Mouse (Mus musculus): ENCODE measurements around the gene Gm14085. TPM values are rescaled to one million over a fixed set of nuclear protein-coding genes. Genes with fewer than 3 reads are reported as not detected.
A peak's percentile ranks its signal among the peaks of the same experiment; 100 is the strongest.

Gm14085 gene
- total and polyA plus RNA-seq, 3 experiments, result 0.12 to 0.22 TPM; not detected in 1

GRCm38 (mm10) chr2:122533378-122533777, 48.6 kb downstream of the Gm14085 start:
- TF ChIP-seq EP300 (IDR thresholded peaks at IDR 0.05; ENCODE audit: low read depth in 1 of 2, low read length in 2 of 2) (no peak), MAZ (IDR thresholded peaks at IDR 0.05; ENCODE audit: low read depth, low read length) (no peak), ZC3H11A (IDR thresholded peaks at IDR 0.05; ENCODE audit: low read depth, low read length) (no peak), MYC (IDR thresholded peaks at IDR 0.05; ENCODE audit: low read depth, low read length) (no peak), POLR2AphosphoS2 (IDR thresholded peaks at IDR 0.05; ENCODE audit: low read length) (no peak), RCOR1 (IDR thresholded peaks at IDR 0.05; ENCODE audit: low read depth, low read length) (no peak), MYB (IDR thresholded peaks at IDR 0.05; ENCODE audit: low read depth, low read length) (no peak), MEF2A (IDR thresholded peaks at IDR 0.05; ENCODE audit: extremely low read depth, insufficient replicate concordance, low read depth, low read length, poor library complexity, severe bottlenecking) (no peak), CHD2 (IDR thresholded peaks at IDR 0.05; ENCODE audit: low read length) (no peak), KAT2A (conservative IDR thresholded peaks at IDR 0.05; ENCODE audit: low read depth, low read length) (no peak), E2F4 (IDR thresholded peaks at IDR 0.05; ENCODE audit: borderline replicate concordance, low read depth, low read length) (no peak), ETS1 (IDR thresholded peaks at IDR 0.05; ENCODE audit: low read depth, low read length) (no peak), CTCF (IDR thresholded peaks at IDR 0.05 in 2 of 3, conservative IDR thresholded peaks at IDR 0.05 in 1 of 3; ENCODE audit: control insufficient read depth in 1 of 3, insufficient read depth in 1 of 3, low read depth in 2 of 3, low read length in 3 of 3, poor library complexity in 1 of 3, severe bottlenecking in 1 of 3) (no peak), POLR2AphosphoS5 (IDR thresholded peaks at IDR 0.05; ENCODE audit: borderline replicate concordance, low read depth, low read length) (no peak)
- DNase-seq (ENCODE audit: low read depth, low spot score), result peak; percentile 3
- Histone ChIP-seq H3K27me3 (ENCODE audit: control insufficient read depth in 1 of 2, insufficient read depth in 2 of 2, low read length in 2 of 2) (no peaks in the 10 kb centered on the region), H3K4me1 (ENCODE audit: control insufficient read depth in 1 of 2, insufficient read depth in 2 of 2, low read length in 2 of 2) (no peaks in the 10 kb centered on the region), H3K9me3 (replicated peaks; ENCODE audit: insufficient read depth, low read length) (no peaks in the 10 kb centered on the region), H3K36me3 (ENCODE audit: control insufficient read depth in 1 of 2, insufficient read depth in 2 of 2, low read length in 2 of 2) (no peaks in the 10 kb centered on the region), H3K9ac (ENCODE audit: control insufficient read depth, low read depth, low read length, poor library complexity, severe bottlenecking) (no peak overlapping the region), H3K27ac (ENCODE audit: control insufficient read depth, low read depth, low read length) (no peak overlapping the region), H3K79me2 (ENCODE audit: control insufficient read depth, insufficient read depth, low read length, poor library complexity) (no peaks in the 10 kb centered on the region), H3K4me3 (ENCODE audit: control insufficient read depth in 1 of 2, insufficient read depth in 1 of 2, low read depth in 2 of 2, low read length in 2 of 2) (no peak overlapping the region)

GRCm38 (mm10) chr2:122534671-122535070, 49.9 kb downstream of the Gm14085 start:
- Histone ChIP-seq H3K36me3 (ENCODE audit: control insufficient read depth in 1 of 2, insufficient read depth in 2 of 2, low read length in 2 of 2) (no peaks in the 10 kb centered on the region), H3K9ac (ENCODE audit: control insufficient read depth, low read depth, low read length, poor library complexity, severe bottlenecking) (no peak overlapping the region), H3K27me3 (ENCODE audit: control insufficient read depth in 1 of 2, insufficient read depth in 2 of 2, low read length in 2 of 2) (no peaks in the 10 kb centered on the region), H3K79me2 (ENCODE audit: control insufficient read depth, insufficient read depth, low read length, poor library complexity) (no peaks in the 10 kb centered on the region), H3K27ac (ENCODE audit: control insufficient read depth, low read depth, low read length) (no peak overlapping the region), H3K9me3 (replicated peaks; ENCODE audit: insufficient read depth, low read length) (no peaks in the 10 kb centered on the region), H3K4me3 (ENCODE audit: control insufficient read depth in 1 of 2, insufficient read depth in 1 of 2, low read depth in 2 of 2, low read length in 2 of 2) (no peak overlapping the region), H3K4me1 (ENCODE audit: control insufficient read depth in 1 of 2, insufficient read depth in 2 of 2, low read length in 2 of 2) (no peaks in the 10 kb centered on the region)
- TF ChIP-seq RAD21 (IDR thresholded peaks at IDR 0.05; ENCODE audit: low read depth, low read length), result no peak
- no peak for TF ChIP-seq POLR2AphosphoS2 (IDR thresholded peaks at IDR 0.05; ENCODE audit: low read length)
- TF ChIP-seq CHD2 (IDR thresholded peaks at IDR 0.05; ENCODE audit: low read length), result no peak
- no peak for TF ChIP-seq GABPA (IDR thresholded peaks at IDR 0.05; ENCODE audit: low read depth, low read length)
- TF ChIP-seq BHLHE40 (IDR thresholded peaks at IDR 0.05; ENCODE audit: borderline replicate concordance, low read depth, low read length), result no peak
- TF ChIP-seq KAT2A (conservative IDR thresholded peaks at IDR 0.05; ENCODE audit: low read depth, low read length), result no peak
- no peak for TF ChIP-seq TCF12 (IDR thresholded peaks at IDR 0.05; ENCODE audit: low read depth, low read length)
- TF ChIP-seq JUND (IDR thresholded peaks at IDR 0.05; ENCODE audit: low read depth, low read length), result no peak
- TF ChIP-seq SIN3A (IDR thresholded peaks at IDR 0.05; ENCODE audit: low read length), result no peak
- no peak for TF ChIP-seq POLR2AphosphoS5 (IDR thresholded peaks at IDR 0.05; ENCODE audit: borderline replicate concordance, low read depth, low read length)
- no peak for TF ChIP-seq USF1 (IDR thresholded peaks at IDR 0.05; ENCODE audit: low read depth, low read length)
- TF ChIP-seq CTCF (IDR thresholded peaks at IDR 0.05 in 2 of 3, conservative IDR thresholded peaks at IDR 0.05 in 1 of 3; ENCODE audit: control insufficient read depth in 1 of 3, insufficient read depth in 1 of 3, low read depth in 2 of 3, low read length in 3 of 3, poor library complexity in 1 of 3, severe bottlenecking in 1 of 3), result no peak
- TF ChIP-seq TBP (IDR thresholded peaks at IDR 0.05; ENCODE audit: low read depth, low read length), result no peak
- TF ChIP-seq NELFE (IDR thresholded peaks at IDR 0.05; ENCODE audit: low read depth, low read length), result no peak
- TF ChIP-seq MEF2A (IDR thresholded peaks at IDR 0.05; ENCODE audit: extremely low read depth, insufficient replicate concordance, low read depth, low read length, poor library complexity, severe bottlenecking), result no peak
- TF ChIP-seq HCFC1 (IDR thresholded peaks at IDR 0.05; ENCODE audit: low read depth, low read length), result no peak
- no peak for TF ChIP-seq MAZ (IDR thresholded peaks at IDR 0.05; ENCODE audit: low read depth, low read length)
- TF ChIP-seq EP300 (IDR thresholded peaks at IDR 0.05; ENCODE audit: low read depth in 1 of 2, low read length in 2 of 2), result no peak
- TF ChIP-seq RCOR1 (IDR thresholded peaks at IDR 0.05; ENCODE audit: low read depth, low read length), result no peak
- no peak for DNase-seq (ENCODE audit: low read depth, low spot score)
